Mouse (Mus musculus) olfactory bulb, adult 2 months (tissue): ENCODE data around the gene Bcar3. TPM values are rescaled to one million over a fixed set of nuclear protein-coding genes. Genes with fewer than 3 reads are reported as not detected.

Experiments
- H3K27ac ChIP-seq: fragments of 200-500 bp; 2 replicates; pipeline ENCODE4 v1.5.1; 2012; ENCODE audit warnings: low read depth, low read length; ENCODE audit not compliant: insufficient read depth
- H3K4me1 ChIP-seq: fragments of 200-500 bp; 2 replicates; pipeline ENCODE4 v1.6.1; 2012; ENCODE audit warnings: low read length; ENCODE audit not compliant: control insufficient read depth, insufficient read depth
- H3K4me3 ChIP-seq: fragments of 200-500 bp; 2 replicates; pipeline ENCODE4 v1.5.1; 2012; ENCODE audit warnings: mild to moderate bottlenecking, low read depth, low read length, moderate library complexity; ENCODE audit not compliant: insufficient read depth
- CTCF ChIP-seq: fragments of 200-500 bp; IDR thresholded peaks from 2 replicates; pipeline ENCODE4 v1.5.1; 2012; ENCODE audit warnings: low read depth, mild to moderate bottlenecking, low read length, moderate library complexity; ENCODE audit not compliant: insufficient read depth
- POLR2A ChIP-seq: fragments of 200-500 bp; IDR thresholded peaks from 2 replicates; pipeline ENCODE4 v1.6.1; 2012; ENCODE audit warnings: mild to moderate bottlenecking, low read depth, low read length, moderate library complexity; ENCODE audit not compliant: insufficient read depth
- WGBS: fragments of 180-500 bp; shearing (Covaris S2); methylation state at CpG from one replicate; pipeline ENCODE4 v1.1.7; 2018; 5-methylcytosine and 5-hydroxymethylcytosine counted together
- polyA plus RNA-seq: library from polyadenylated mRNA; stranded (reverse); fragments of >200 nt; gene quantifications from 2 replicates; pipeline ENCODE4 v1.2.4, GENCODE M21; 2012; ENCODE audit warnings: low replicate concordance; ENCODE audit not compliant: missing spikeins, insufficient read depth, insufficient read length

Bcar3 gene
- polyA plus RNA-seq, 1 experiment = not detected

DNA sequence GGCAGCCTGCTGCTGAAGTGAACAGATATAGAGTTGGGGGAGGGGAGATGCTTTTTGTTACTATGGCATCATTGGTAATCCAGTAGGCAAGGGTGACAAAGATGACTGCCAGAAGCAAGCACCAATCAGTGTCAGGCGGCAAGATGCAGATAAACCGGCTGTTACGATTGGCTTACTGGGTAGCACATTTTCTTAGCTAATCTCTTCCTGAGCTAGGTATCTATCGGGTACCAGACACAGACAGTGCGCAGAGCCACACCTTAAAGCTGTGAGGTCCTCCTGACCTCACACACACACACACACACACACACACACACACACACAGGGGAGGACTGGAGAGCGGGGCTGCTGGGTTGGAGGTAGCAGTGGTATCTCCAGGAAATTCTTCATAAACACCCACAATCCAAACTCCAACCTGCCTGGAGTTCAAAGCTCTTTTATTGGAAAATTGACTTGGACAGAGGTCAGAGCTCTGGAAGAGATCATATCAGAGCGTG lies 134.4 kb downstream of the Bcar3 start:
- Histone ChIP-seq H3K27ac (no peak overlapping the region), H3K4me1 (peaks cover 5% of the 10 kb centered on the region; the same call in 1 of the 2 replicates), H3K4me3 (no peak overlapping the region)
- WGBS = 93% methylated on average over 7 of the region's 7 CpGs
- no peak for TF ChIP-seq POLR2A
- TF ChIP-seq CTCF = no peak

GRCm38 (mm10) chr3:122430780-122431497 lies 137.0 kb downstream of the Bcar3 start:
- TF ChIP-seq POLR2A = no peak
- TF ChIP-seq CTCF = no peak
- Histone ChIP-seq H3K4me3 (no peak overlapping the region), H3K4me1 (peaks cover 5% of the 10 kb centered on the region; the same call in 1 of the 2 replicates), H3K27ac (no peak overlapping the region)
- WGBS = 79% methylated on average over 7 of the region's 7 CpGs

DNA sequence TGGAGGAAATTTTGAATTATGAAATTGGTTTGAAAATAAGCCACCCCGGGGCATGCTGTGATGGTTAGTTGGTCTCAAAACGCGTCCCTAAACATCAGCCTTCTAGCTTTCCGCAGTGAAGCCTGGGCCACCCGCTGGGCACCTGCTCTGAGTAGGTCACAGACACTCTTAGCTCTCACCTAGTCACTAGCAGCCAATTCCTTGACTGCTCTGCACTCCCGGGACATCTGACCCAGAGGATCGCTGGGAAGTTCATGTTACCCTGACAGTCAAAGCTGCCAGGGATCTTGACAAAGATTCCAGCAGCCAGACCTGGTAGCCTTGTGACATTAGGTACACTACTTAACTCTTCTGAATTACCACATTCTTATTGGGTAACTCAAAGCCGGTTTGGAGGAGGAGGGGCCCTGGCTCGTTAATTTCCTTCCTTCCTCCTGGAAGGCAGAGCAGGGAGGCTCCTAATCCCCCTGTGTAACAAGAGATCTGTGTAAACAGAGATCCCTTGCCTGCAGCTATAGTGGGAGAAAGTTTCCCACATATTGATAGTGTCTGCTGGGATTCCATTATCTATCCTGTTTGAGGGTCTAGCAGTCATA lies 139.0 kb downstream of the Bcar3 start:
- Histone ChIP-seq H3K27ac (no peak overlapping the region), H3K4me3 (no peak overlapping the region), H3K4me1 (peaks cover 5% of the 10 kb centered on the region; the same call in 1 of the 2 replicates)
- TF ChIP-seq CTCF (no peak), POLR2A (no peak)
- 61% methylated on average over 9 of the region's 9 CpGs for WGBS

- TF ChIP-seq POLR2A (no peak), CTCF (no peak)
Measured at GRCm38 (mm10) chr3:122433975-122434626, 140.2 kb downstream of the Bcar3 start.

GRCm38 (mm10) chr3:122434983-122435935 lies 141.3 kb downstream of the Bcar3 start:
- Histone ChIP-seq H3K27ac (no peak overlapping the region), H3K4me1 (peaks cover 5% of the 10 kb centered on the region; the same call in 1 of the 2 replicates), H3K4me3 (no peak overlapping the region)
- TF ChIP-seq CTCF = no peak
- TF ChIP-seq POLR2A = no peak
- WGBS = 88% methylated on average over 8 of the region's 8 CpGs

More at GRCm38 (mm10) chr3:122433975-122434626, 140.2 kb downstream of the Bcar3 start:
- no peak overlapping the region for H3K4me3 ChIP-seq
- WGBS = 89% methylated on average over 5 of the region's 5 CpGs
- H3K4me1 ChIP-seq = peaks cover 5% of the 10 kb centered on the region; the same call in 1 of the 2 replicates
- H3K27ac ChIP-seq = no peak overlapping the region

GRCm38 (mm10) chr3:122438143-122438825 lies 144.3 kb downstream of the Bcar3 start:
- TF ChIP-seq CTCF (no peak), POLR2A (no peak)
- H3K4me1 ChIP-seq = peaks cover 3% of the 10 kb centered on the region; the same call in 1 of the 2 replicates
- H3K4me3 ChIP-seq = no peak overlapping the region
- H3K27ac ChIP-seq = no peak overlapping the region
- 76% methylated on average over 7 of the region's 7 CpGs for WGBS

- WGBS = 92% methylated on average over 11 of the region's 11 CpGs
- TF ChIP-seq CTCF (no peak), POLR2A (no peak)
- peaks cover 15% of the 10 kb centered on the region for H3K4me1 ChIP-seq
Measured at GRCm38 (mm10) chr3:122445696-122446095, 151.8 kb downstream of the Bcar3 start.

More at GRCm38 (mm10) chr3:122445696-122446095, 151.8 kb downstream of the Bcar3 start:
- Histone ChIP-seq H3K27ac (no peak overlapping the region), H3K4me3 (no peak overlapping the region)
